Mouse (Mus musculus): ENCODE measurements around the gene Fam69b.

- TF ChIP-seq POLR2A (IDR thresholded peaks at IDR 0.05; ENCODE audit: low read depth, low read length) (no peak), CTCF (conservative IDR thresholded peaks at IDR 0.05; ENCODE audit: insufficient read depth, insufficient read length, low read depth, low read length) (no peak)
These were observed 30.4 kb upstream of the Fam69b start for GRCm38 (mm10) chr2:26597810-26598209.

Measured in kidney, adult 2 months (tissue).